Mouse (Mus musculus) G1E (cell line): ENCODE results near the gene Ppp1r12b. TPM values are rescaled to one million over a fixed set of nuclear protein-coding genes. Genes with fewer than 3 reads are reported as not detected.

Experiments used
- ATAC-seq: 2 replicates; pipeline ENCODE4 v1.8.0; 2016; ENCODE audit warnings: mild to moderate bottlenecking; ENCODE audit not compliant: insufficient number of reproducible peaks, poor library complexity, low FRiP score, severe bottlenecking; ENCODE audit errors: extremely low read depth
- DNase-seq: peaks from one replicate; pipeline ENCODE4 v3.0.0; 2012; ENCODE audit warnings: low spot score
- H3K27me3 ChIP-seq: 2 replicates; pipeline ENCODE4 v1.6.1; 2012; ENCODE audit warnings: mild to moderate bottlenecking, low read length, inconsistent platforms; ENCODE audit not compliant: insufficient read depth
- H3K36me3 ChIP-seq: replicated peaks from 2 replicates; pipeline ENCODE3; 2012; ENCODE audit warnings: mild to moderate bottlenecking, inconsistent platforms
- H3K4me1 ChIP-seq: 2 replicates; pipeline ENCODE4 v1.6.1; 2012; ENCODE audit warnings: low read depth, low read length, inconsistent platforms, mixed read lengths; ENCODE audit not compliant: insufficient read depth
- H3K4me3 ChIP-seq: 2 replicates; pipeline ENCODE4 v1.5.1; 2012; ENCODE audit warnings: low read depth, mild to moderate bottlenecking, inconsistent platforms, low read length, moderate library complexity, mixed read lengths
- H3K9me3 ChIP-seq: replicated peaks from 2 replicates; pipeline ENCODE4 v1.6.1; 2012; ENCODE audit warnings: inconsistent platforms
- CTCF ChIP-seq: IDR thresholded peaks from 2 replicates; pipeline ENCODE4 v1.5.1; 2012; ENCODE audit warnings: low read depth, low read length, inconsistent platforms, mixed read lengths
- GATA1 ChIP-seq: IDR thresholded peaks from 2 replicates; pipeline ENCODE4 v1.6.1; 2012; ENCODE audit warnings: borderline replicate concordance, low read length, inconsistent platforms, mixed read lengths
- GATA2 ChIP-seq: IDR thresholded peaks from 2 replicates; pipeline ENCODE4 v1.6.1; 2012; ENCODE audit warnings: low read depth, low read length, inconsistent platforms, borderline replicate concordance
- POLR2AphosphoS5 ChIP-seq: IDR thresholded peaks from 2 replicates; pipeline ENCODE4 v1.6.1; 2012; ENCODE audit warnings: low read depth, low read length, inconsistent platforms; ENCODE audit not compliant: insufficient replicate concordance
- TAL1 ChIP-seq: conservative IDR thresholded peaks from 2 replicates; pipeline ENCODE4 v1.6.1; 2012; ENCODE audit warnings: low read depth, low read length, inconsistent platforms, mixed read lengths
- polyA plus RNA-seq: library from polyadenylated mRNA; stranded (reverse); fragments of >175 nt; gene quantifications from 2 replicates; pipeline ENCODE4 v1.2.3, GENCODE M21; 2012
- total RNA-seq, 2 experiments: library from RNA; stranded (forward) in 1 of 2; stranded (reverse) in 1 of 2; fragments of 200-1000 nt in 1 of 2; fragments of >200 nt in 1 of 2; fragmentation: Nextera tagmentation in 1 of 2; gene quantifications; 2 replicates each; pipeline ENCODE4 v1.2.3; 2014 to 2017

Gene Ppp1r12b
- total and polyA plus RNA-seq, 3 experiments = 1.7 to 15.7 (median 8.2) TPM

DNA sequence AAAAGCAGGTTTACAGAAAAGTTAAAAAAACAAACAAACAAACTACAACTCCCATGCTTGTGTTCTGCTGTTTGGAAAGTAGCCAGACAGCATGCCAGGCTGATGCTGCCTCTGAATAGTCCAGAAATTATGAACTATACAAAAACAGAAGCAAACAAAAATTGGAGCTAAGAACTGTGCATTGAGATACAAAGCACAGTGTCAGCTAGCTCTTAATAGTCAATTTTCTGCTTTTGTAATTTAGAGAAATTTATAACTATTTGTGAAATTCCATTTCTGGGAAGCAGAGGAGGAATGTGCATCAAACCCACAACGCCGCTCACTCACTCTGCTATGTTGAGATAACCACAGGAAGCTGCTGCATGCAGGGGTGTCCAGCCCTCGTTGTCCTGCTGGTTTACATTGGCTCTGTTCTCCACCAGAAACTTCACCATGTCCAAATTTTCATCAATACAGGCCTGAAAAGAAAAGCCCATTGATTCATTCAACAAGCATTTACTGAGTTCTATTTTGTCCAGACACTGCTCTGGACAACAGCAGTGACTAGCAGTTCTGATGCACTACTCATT is 53.6 kb downstream of the Ppp1r12b start:
- no peak for DNase-seq
- H3K27me3 ChIP-seq = no peaks in the 10 kb centered on the region
- peaks cover 3% of the 10 kb centered on the region for H3K36me3 ChIP-seq
- TF ChIP-seq CTCF = no peak
- no peak for TF ChIP-seq GATA2
- TF ChIP-seq POLR2AphosphoS5 = no peak
- TF ChIP-seq TAL1 = no peak
- no peak for TF ChIP-seq GATA1
- no peaks in the 10 kb centered on the region for H3K4me1 ChIP-seq
- no peak overlapping the region for H3K4me3 ChIP-seq
- ATAC-seq = no peak
- H3K9me3 ChIP-seq = no peaks in the 10 kb centered on the region

DNA sequence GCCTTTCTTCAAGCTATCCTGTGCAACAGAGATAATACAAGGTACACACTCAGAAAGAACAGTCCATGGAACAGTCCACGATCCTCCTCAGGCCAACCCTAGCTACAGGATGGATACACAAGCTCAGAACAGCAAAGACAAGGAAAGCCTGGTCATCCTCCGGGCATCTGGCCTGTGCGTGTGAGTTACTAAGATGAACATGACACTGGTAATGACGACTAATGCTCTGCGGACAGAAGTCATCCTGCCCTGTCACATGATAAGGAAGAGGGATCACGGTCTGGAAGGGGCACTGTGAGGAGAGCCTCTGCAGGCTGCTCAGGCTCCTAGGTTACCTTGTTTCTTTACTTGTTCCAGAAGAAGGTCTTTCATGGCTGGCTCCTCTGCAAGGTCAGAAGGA is 59.7 kb downstream of the Ppp1r12b start:
- TF ChIP-seq TAL1 (no peak), GATA1 (no peak), CTCF (no peak), POLR2AphosphoS5 (no peak), GATA2 (no peak)

DNA sequence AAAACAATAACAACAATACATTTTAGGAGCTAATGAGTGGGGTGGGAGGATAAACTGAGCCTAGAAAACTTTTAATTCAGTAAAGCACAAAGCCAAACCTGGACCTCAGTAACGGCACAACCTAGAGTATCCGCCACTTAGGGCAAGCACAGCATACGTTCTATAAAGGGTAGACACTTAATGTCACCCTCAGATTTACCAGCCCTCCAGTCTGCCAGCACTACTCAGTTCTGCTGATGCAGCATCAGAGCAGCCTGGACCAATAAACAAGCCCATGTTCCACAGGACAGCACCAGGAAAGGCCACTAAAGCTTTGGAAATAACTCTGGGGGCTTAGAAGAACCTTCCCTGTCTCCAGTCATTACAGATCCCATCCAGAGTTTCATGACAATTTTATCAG is 60.9 kb downstream of the Ppp1r12b start:
- Histone ChIP-seq H3K9me3 (no peaks in the 10 kb centered on the region), H3K4me1 (no peaks in the 10 kb centered on the region), H3K27me3 (no peaks in the 10 kb centered on the region), H3K36me3 (peaks cover 38% of the 10 kb centered on the region), H3K4me3 (no peak overlapping the region)
- ATAC-seq (no peak), DNase-seq (no peak)
- TF ChIP-seq CTCF (no peak), GATA2 (no peak), TAL1 (no peak), GATA1 (no peak), POLR2AphosphoS5 (no peak)

More for the DNA sequence above, 59.7 kb downstream of the Ppp1r12b start:
- no peaks in the 10 kb centered on the region for H3K9me3 ChIP-seq
- no peaks in the 10 kb centered on the region for H3K4me1 ChIP-seq
- no peak for DNase-seq
- peaks cover 34% of the 10 kb centered on the region for H3K36me3 ChIP-seq
- ATAC-seq = no peak
- H3K4me3 ChIP-seq = no peak overlapping the region
- no peaks in the 10 kb centered on the region for H3K27me3 ChIP-seq

DNA sequence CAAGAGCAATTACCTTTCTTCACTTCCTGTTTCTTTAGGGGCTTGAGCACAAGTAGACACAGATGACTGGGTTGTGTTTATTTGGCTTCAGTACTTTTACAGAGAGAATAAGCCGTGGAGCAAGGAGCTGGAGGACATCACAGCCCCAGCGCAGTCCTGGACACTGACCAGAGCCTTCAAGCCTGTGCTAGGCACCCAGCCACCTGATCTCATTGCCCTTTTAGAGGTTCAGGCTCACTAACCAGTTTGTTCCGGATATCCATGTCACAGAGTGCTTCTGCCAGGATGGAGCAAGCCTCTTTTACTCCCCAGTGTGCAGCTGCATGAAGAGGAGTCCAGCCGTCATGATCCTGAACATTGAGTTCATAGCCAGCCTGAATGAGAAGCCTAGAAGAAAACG is 63.8 kb downstream of the Ppp1r12b start:
- no peaks in the 10 kb centered on the region for H3K9me3 ChIP-seq
- TF ChIP-seq TAL1 = no peak
- no peak for TF ChIP-seq POLR2AphosphoS5
- TF ChIP-seq GATA2 = no peak
- TF ChIP-seq CTCF = no peak
- TF ChIP-seq GATA1 = no peak
- no peaks in the 10 kb centered on the region for H3K4me1 ChIP-seq
- DNase-seq (no peak), ATAC-seq (no peak)
- H3K36me3 ChIP-seq = peaks cover 51% of the 10 kb centered on the region
- H3K27me3 ChIP-seq = no peaks in the 10 kb centered on the region
- no peak overlapping the region for H3K4me3 ChIP-seq

- ATAC-seq (no peak), DNase-seq (no peak)
- H3K4me3 ChIP-seq = no peak overlapping the region
- H3K36me3 ChIP-seq = peaks cover 53% of the 10 kb centered on the region
- H3K4me1 ChIP-seq = no peaks in the 10 kb centered on the region
- no peaks in the 10 kb centered on the region for H3K9me3 ChIP-seq
- H3K27me3 ChIP-seq = no peaks in the 10 kb centered on the region
- TF ChIP-seq CTCF = no peak
- no peak for TF ChIP-seq GATA2
- no peak for TF ChIP-seq TAL1
- TF ChIP-seq POLR2AphosphoS5 = no peak
- TF ChIP-seq GATA1 = no peak
These were observed 66.1 kb downstream of the Ppp1r12b start for GRCm38 (mm10) chr1:134889629-134890028.

- peaks cover 42% of the 10 kb centered on the region for H3K36me3 ChIP-seq
These were observed 79.9 kb downstream of the Ppp1r12b start for GRCm38 (mm10) chr1:134875800-134876199.

More at GRCm38 (mm10) chr1:134875800-134876199, 79.9 kb downstream of the Ppp1r12b start:
- ATAC-seq (peak; percentile 57), DNase-seq (peak; percentile 16)
- peaks cover 9% of the 10 kb centered on the region for H3K4me1 ChIP-seq
- H3K4me3 ChIP-seq = no peak overlapping the region; the same call in 1 of the 2 replicates
- no peaks in the 10 kb centered on the region for H3K9me3 ChIP-seq
- TF ChIP-seq TAL1 (no peak), CTCF (no peak), POLR2AphosphoS5 (no peak), GATA1 (no peak), GATA2 (no peak)
- no peaks in the 10 kb centered on the region for H3K27me3 ChIP-seq
